Mouse (Mus musculus) heart, embryonic 11.5 days (tissue): ENCODE measurements around the gene Coq8b. TPM values are rescaled to one million over a fixed set of nuclear protein-coding genes. Genes with fewer than 3 reads are reported as not detected.

ENCODE experiments used
- ATAC-seq: fragments of 200-750 bp; cut with Nextera tagmentation; replicated peaks from 2 replicates; pipeline ENCODE4 v1.8.0; 2017; ENCODE audit warnings: moderate library complexity; ENCODE audit not compliant: insufficient number of reproducible peaks, low FRiP score, low TSS enrichment
- H3K27ac ChIP-seq: fragments of 300-500 bp; sonication (generic); 2 replicates; pipeline ENCODE4 v1.5.1; 2014; ENCODE audit warnings: mild to moderate bottlenecking, low read depth, low read length
- H3K27me3 ChIP-seq: fragments of 300-500 bp; sonication (generic); 2 replicates; pipeline ENCODE4 v1.6.1; 2014; ENCODE audit warnings: mild to moderate bottlenecking, low read length, mixed read lengths; ENCODE audit not compliant: control insufficient read depth, insufficient read depth
- H3K36me3 ChIP-seq: fragments of 300-500 bp; sonication (generic); 2 replicates; pipeline ENCODE4 v1.6.1; 2014; ENCODE audit warnings: mild to moderate bottlenecking, low read length, moderate library complexity, mixed read lengths; ENCODE audit not compliant: control insufficient read depth, insufficient read depth
- H3K4me1 ChIP-seq: fragments of 300-500 bp; sonication (generic); 2 replicates; pipeline ENCODE4 v1.6.1; 2014; ENCODE audit warnings: low read length; ENCODE audit not compliant: control insufficient read depth, insufficient read depth
- H3K4me2 ChIP-seq: fragments of 300-500 bp; sonication (generic); 2 replicates; pipeline ENCODE4 v1.6.1; 2014; ENCODE audit warnings: mild to moderate bottlenecking, moderate library complexity
- H3K4me3 ChIP-seq: fragments of 300-500 bp; sonication (generic); 2 replicates; pipeline ENCODE4 v1.5.1; 2014; ENCODE audit warnings: low read depth, low read length
- H3K9ac ChIP-seq: fragments of 300-500 bp; sonication (generic); 2 replicates; pipeline ENCODE4 v1.6.1; 2014; ENCODE audit warnings: mild to moderate bottlenecking, low read depth, low read length, moderate library complexity
- H3K9me3 ChIP-seq: fragments of 300-500 bp; sonication (generic); replicated peaks from 2 replicates; pipeline ENCODE4 v1.6.1; 2016; ENCODE audit warnings: low read length; ENCODE audit not compliant: control insufficient read depth
- WGBS: fragments of 180-500 bp; shearing (Covaris S2); extraction: QIAGEN DNeasy Blood & Tissue Kit; methylation state at CpG from one replicate; pipeline ENCODE4 v1.1.7; 2014; ENCODE audit not compliant: insufficient replicate concordance; 5-methylcytosine and 5-hydroxymethylcytosine counted together
- polyA plus RNA-seq: library from polyadenylated mRNA; unstranded; fragments of >200 nt; fragmentation: Nextera tagmentation; extraction: Ambion mirVana; gene quantifications from 2 replicates; pipeline ENCODE4 v1.2.1, GENCODE M21; 2014

Gene Coq8b
- polyA plus RNA-seq, 1 experiment from 2014 or later, result 9.1 TPM

GRCm38 (mm10) chr7:27197634-27198033 lies 35.2 kb upstream of the Coq8b start:
- Histone ChIP-seq H3K27me3 (no peaks in the 10 kb centered on the region), H3K9me3 (no peaks in the 10 kb centered on the region), H3K9ac (no peak overlapping the region), H3K4me3 (no peak overlapping the region), H3K27ac (no peak overlapping the region), H3K4me1 (peaks cover 8% of the 10 kb centered on the region), H3K4me2 (no peak overlapping the region), H3K36me3 (peaks cover 11% of the 10 kb centered on the region)
- 88% methylated on average over 8 of the region's 8 CpGs for WGBS
- ATAC-seq, result no peak

GRCm38 (mm10) chr7:27198355-27198754 lies 34.5 kb upstream of the Coq8b start:
- no peaks in the 10 kb centered on the region for H3K27me3 ChIP-seq
- no peak overlapping the region for H3K27ac ChIP-seq
- H3K4me1 ChIP-seq, result peaks cover 8% of the 10 kb centered on the region
- ATAC-seq, result no peak
- no peaks in the 10 kb centered on the region for H3K9me3 ChIP-seq
- H3K4me2 ChIP-seq, result no peak overlapping the region
- H3K4me3 ChIP-seq, result no peak overlapping the region
- H3K36me3 ChIP-seq, result peaks cover 12% of the 10 kb centered on the region
- no peak overlapping the region for H3K9ac ChIP-seq

- H3K9ac ChIP-seq, result no peak overlapping the region
- no peak for ATAC-seq
- 93% methylated on average over 8 of the region's 8 CpGs for WGBS
- peaks cover 7% of the 10 kb centered on the region for H3K4me1 ChIP-seq
- H3K27me3 ChIP-seq, result no peaks in the 10 kb centered on the region
- no peak overlapping the region for H3K4me3 ChIP-seq
- H3K9me3 ChIP-seq, result no peaks in the 10 kb centered on the region
- peaks cover 9% of the 10 kb centered on the region; the same call in 1 of the 2 replicates for H3K36me3 ChIP-seq
- no peak overlapping the region for H3K27ac ChIP-seq
- H3K4me2 ChIP-seq, result no peak overlapping the region
Observed at GRCm38 (mm10) chr7:27198779-27199178, 34.0 kb upstream of the Coq8b start.

GRCm38 (mm10) chr7:27203730-27204449 lies 28.9 kb upstream of the Coq8b start:
- Histone ChIP-seq H3K4me1 (no peaks in the 10 kb centered on the region), H3K27ac (no peak overlapping the region), H3K4me2 (no peak overlapping the region), H3K36me3 (peaks cover 9% of the 10 kb centered on the region; the same call in 1 of the 2 replicates), H3K27me3 (no peaks in the 10 kb centered on the region), H3K9me3 (no peaks in the 10 kb centered on the region), H3K4me3 (no peak overlapping the region), H3K9ac (no peak overlapping the region)
- no peak for ATAC-seq
- WGBS, result 95% methylated on average over 8 of the region's 8 CpGs

- no peak overlapping the region for H3K27ac ChIP-seq
- no peaks in the 10 kb centered on the region for H3K27me3 ChIP-seq
- no peak overlapping the region for H3K9ac ChIP-seq
- H3K36me3 ChIP-seq, result peaks cover 20% of the 10 kb centered on the region
- H3K4me2 ChIP-seq, result no peak overlapping the region
- H3K4me1 ChIP-seq, result no peaks in the 10 kb centered on the region
- 80% methylated on average over 2 of the region's 2 CpGs for WGBS
- no peak overlapping the region for H3K4me3 ChIP-seq
- ATAC-seq, result no peak
- no peaks in the 10 kb centered on the region for H3K9me3 ChIP-seq
Observed at GRCm38 (mm10) chr7:27212626-27213025, 20.2 kb upstream of the Coq8b start.

GRCm38 (mm10) chr7:27218586-27218985 lies 14.2 kb upstream of the Coq8b start:
- Histone ChIP-seq H3K27me3 (no peaks in the 10 kb centered on the region), H3K9me3 (no peaks in the 10 kb centered on the region), H3K4me2 (no peak overlapping the region), H3K9ac (no peak overlapping the region), H3K4me3 (no peak overlapping the region), H3K36me3 (peaks cover 4% of the 10 kb centered on the region; the same call in 1 of the 2 replicates), H3K4me1 (no peaks in the 10 kb centered on the region), H3K27ac (no peak overlapping the region)
- ATAC-seq, result no peak
- 79% methylated on average over 7 of the region's 7 CpGs for WGBS

- Histone ChIP-seq H3K9ac (no peak overlapping the region), H3K36me3 (no peaks in the 10 kb centered on the region; the same call in none of the 2 replicates), H3K4me2 (no peak overlapping the region), H3K9me3 (no peaks in the 10 kb centered on the region), H3K27ac (no peak overlapping the region), H3K4me1 (0 out of 2 replicates have a peak, but pooled peaks cover 4% of the 10 kb centered on the region), H3K27me3 (no peaks in the 10 kb centered on the region), H3K4me3 (no peak overlapping the region)
- ATAC-seq, result no peak
- WGBS, result 83% methylated on average over 11 of the region's 11 CpGs
Observed at GRCm38 (mm10) chr7:27219937-27220336, 12.9 kb upstream of the Coq8b start.

- no peaks in the 10 kb centered on the region for H3K9me3 ChIP-seq
- no peak overlapping the region for H3K27ac ChIP-seq
- ATAC-seq, result no peak
- H3K9ac ChIP-seq, result no peak overlapping the region
- H3K4me2 ChIP-seq, result no peak overlapping the region
- no peaks in the 10 kb centered on the region for H3K27me3 ChIP-seq
- WGBS, result 67% methylated on average over 6 of the region's 6 CpGs
- H3K36me3 ChIP-seq, result no peaks in the 10 kb centered on the region; the same call in none of the 2 replicates
- no peak overlapping the region for H3K4me3 ChIP-seq
- H3K4me1 ChIP-seq, result peaks cover 20% of the 10 kb centered on the region; the same call in 1 of the 2 replicates
Observed at GRCm38 (mm10) chr7:27221939-27222338, 10.9 kb upstream of the Coq8b start.

GRCm38 (mm10) chr7:27222538-27222937 lies 10.3 kb upstream of the Coq8b start:
- Histone ChIP-seq H3K27me3 (no peaks in the 10 kb centered on the region), H3K4me1 (peaks cover 26% of the 10 kb centered on the region; the same call in 1 of the 2 replicates), H3K9me3 (no peaks in the 10 kb centered on the region), H3K4me3 (no peak overlapping the region), H3K27ac (no peak overlapping the region), H3K4me2 (no peak overlapping the region), H3K9ac (no peak overlapping the region), H3K36me3 (no peaks in the 10 kb centered on the region; the same call in none of the 2 replicates)
- ATAC-seq, result no peak
- WGBS, result 59% methylated on average over 1 of the region's 1 CpGs
